Mouse (Mus musculus) embryonic facial prominence, embryonic 14.5 days (tissue): ENCODE results near the gene AF067061. TPM values are rescaled to one million over a fixed set of nuclear protein-coding genes. Genes with fewer than 3 reads are reported as not detected.
A peak's percentile ranks its signal among the peaks of the same experiment; 100 is the strongest.

Experiments
- ATAC-seq: fragments of 200-750 bp; cut with Nextera tagmentation; 2 replicates; pipeline ENCODE4 v1.8.0; 2017; ENCODE audit warnings: low read depth, moderate number of reproducible peaks, moderate TSS enrichment
- DNase-seq: peaks from one replicate; pipeline ENCODE4 v3.0.0-alpha.2; 2015; ENCODE audit warnings: low spot score
- H3K27ac ChIP-seq: fragments of 300-500 bp; sonication (generic); replicated peaks from 2 replicates; pipeline ENCODE4 v1.5.1; 2014; ENCODE audit warnings: low read depth, mild to moderate bottlenecking, low read length, moderate library complexity
- H3K27me3 ChIP-seq: fragments of 300-500 bp; sonication (generic); replicated peaks from 2 replicates; pipeline ENCODE4 v1.6.1; 2014; ENCODE audit warnings: low read length; ENCODE audit not compliant: control insufficient read depth, insufficient read depth
- H3K36me3 ChIP-seq: fragments of 300-500 bp; sonication (generic); 2 replicates; pipeline ENCODE4 v1.6.1; 2014; ENCODE audit warnings: low read length, mixed read lengths; ENCODE audit not compliant: control insufficient read depth, insufficient read depth
- H3K4me1 ChIP-seq: fragments of 300-500 bp; sonication (generic); 2 replicates; pipeline ENCODE4 v1.6.1; 2014; ENCODE audit warnings: antibody characterized with exemption, low read length; ENCODE audit not compliant: control insufficient read depth, insufficient read depth
- H3K4me2 ChIP-seq: fragments of 300-500 bp; sonication (generic); 2 replicates; pipeline ENCODE4 v1.6.1; 2014; ENCODE audit warnings: low read depth, mild to moderate bottlenecking, low read length, moderate library complexity, mixed read lengths
- H3K4me3 ChIP-seq: fragments of 300-500 bp; sonication (generic); 2 replicates; pipeline ENCODE4 v1.5.1; 2014; ENCODE audit warnings: low read depth, mild to moderate bottlenecking, low read length
- H3K9ac ChIP-seq: fragments of 300-500 bp; sonication (generic); 2 replicates; pipeline ENCODE4 v1.6.1; 2014; ENCODE audit warnings: low read depth, mild to moderate bottlenecking, low read length, moderate library complexity, mixed read lengths
- H3K9me3 ChIP-seq: fragments of 300-500 bp; sonication (generic); 2 replicates; pipeline ENCODE4 v1.6.1; 2016; ENCODE audit warnings: low read length; ENCODE audit not compliant: control insufficient read depth
- WGBS: fragments of 180-500 bp; shearing (Covaris S2); extraction: QIAGEN DNeasy Blood & Tissue Kit; methylation state at CpG from one replicate; pipeline ENCODE4 v1.1.7; 2014; 5-methylcytosine and 5-hydroxymethylcytosine counted together
- polyA plus RNA-seq: library from polyadenylated mRNA; unstranded; fragments of >200 nt; fragmentation: Nextera tagmentation; extraction: Ambion mirVana; gene quantifications from 2 replicates; pipeline ENCODE4 v1.2.1, GENCODE M21; 2014

AF067061 gene
- polyA plus RNA-seq, 1 experiment from 2014 or later = not detected

DNA sequence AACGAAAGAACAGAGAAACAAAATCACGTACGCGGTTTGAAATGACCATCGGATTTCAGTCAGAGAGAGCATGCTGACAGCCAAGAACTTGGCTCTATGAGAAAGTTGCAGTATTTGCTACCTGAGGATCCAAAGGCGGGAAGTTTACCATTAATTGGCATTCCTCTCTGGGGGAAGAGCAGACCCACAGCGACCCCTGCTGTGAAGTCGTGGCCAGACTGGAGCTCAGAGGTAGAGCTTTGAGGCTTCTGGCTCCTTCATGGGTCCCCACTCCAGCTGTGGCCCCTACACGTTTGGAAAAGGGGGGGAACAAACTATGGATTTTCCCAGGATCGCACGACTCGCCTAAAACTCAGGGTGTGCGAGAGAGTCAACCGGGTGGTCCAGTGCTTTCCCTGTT is 50.7 kb downstream of the AF067061 start:
- peak overlapping the region; percentile 15; the same call in 1 of the 2 replicates for H3K4me2 ChIP-seq

More for the DNA sequence above, 50.7 kb downstream of the AF067061 start:
- H3K36me3 ChIP-seq = no peaks in the 10 kb centered on the region
- no peaks in the 10 kb centered on the region for H3K9me3 ChIP-seq
- DNase-seq = peak; percentile 5
- no peak overlapping the region for H3K27ac ChIP-seq
- H3K4me3 ChIP-seq = no peak overlapping the region
- H3K4me1 ChIP-seq = no peaks in the 10 kb centered on the region
- no peaks in the 10 kb centered on the region for H3K27me3 ChIP-seq
- ATAC-seq = no peak
- no peak overlapping the region for H3K9ac ChIP-seq
- 41% methylated on average over 14 of the region's 14 CpGs for WGBS

Other genes with a start within 250 kb of the AF067061 start
- not detected in 2 replicates for gene Gm36079, start 236.1 kb upstream of the AF067061 start, polyA plus RNA-seq
- gene Gm21188, start 210.9 kb upstream of the AF067061 start, polyA plus RNA-seq = 0.13 and 0.22 TPM in 2 replicates
- gene Gm20767, start 122.9 kb upstream of the AF067061 start, polyA plus RNA-seq = not detected in 2 replicates
- not detected in 2 replicates for gene Gm21818, start 90.7 kb upstream of the AF067061 start, polyA plus RNA-seq
- gene Gm21762, start 47.2 kb upstream of the AF067061 start, polyA plus RNA-seq = not detected in 2 replicates
- gene Gm21731, start 24.0 kb upstream of the AF067061 start, polyA plus RNA-seq = not detected in 2 replicates
- 0.28 TPM in 1 of 2 replicates, not detected in the other for gene BC147527, start 37.3 kb downstream of the AF067061 start, polyA plus RNA-seq
- not detected in 2 replicates for gene Tcstv3, start 53.8 kb downstream of the AF067061 start, polyA plus RNA-seq